Mouse (Mus musculus) heart, postnatal 4 days (tissue): ENCODE measurements around the gene Psmd14. TPM values are rescaled to one million over a fixed set of nuclear protein-coding genes. Genes with fewer than 3 reads are reported as not detected.
A peak's percentile ranks its signal among the peaks of the same experiment; 100 is the strongest.

ENCODE experiments used
- DNase-seq: peaks from one replicate; pipeline ENCODE4 v3.0.0; 2021
- total RNA-seq, 2 experiments: library from RNA; stranded (reverse); gene quantifications; 2 replicates each; pipeline ENCODE4 v1.2.3; 2021

Psmd14 gene
- total RNA-seq, 2 experiments from 2014 or later: 88.7 to 90.8 TPM

DNA sequence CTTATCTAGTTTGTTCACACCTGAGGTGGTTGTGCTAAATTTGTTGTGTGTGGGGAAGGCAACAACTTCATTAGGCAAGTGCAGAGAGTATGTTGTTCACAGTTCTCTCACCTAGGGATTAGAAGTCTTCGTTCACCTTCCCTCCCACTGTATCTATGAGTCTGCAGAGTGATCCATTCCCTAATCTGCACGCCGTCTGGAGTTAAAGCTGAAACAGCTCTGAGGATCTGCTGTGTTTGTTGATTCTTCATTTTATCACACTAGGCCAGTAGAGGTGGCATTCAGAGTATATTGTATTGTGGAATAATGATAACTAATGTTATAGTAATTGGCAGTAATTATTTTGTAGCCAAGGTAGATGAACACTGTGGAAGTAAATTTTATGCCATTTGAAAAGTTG, 48.5 kb downstream of the Psmd14 start:
- no peak for DNase-seq

DNA sequence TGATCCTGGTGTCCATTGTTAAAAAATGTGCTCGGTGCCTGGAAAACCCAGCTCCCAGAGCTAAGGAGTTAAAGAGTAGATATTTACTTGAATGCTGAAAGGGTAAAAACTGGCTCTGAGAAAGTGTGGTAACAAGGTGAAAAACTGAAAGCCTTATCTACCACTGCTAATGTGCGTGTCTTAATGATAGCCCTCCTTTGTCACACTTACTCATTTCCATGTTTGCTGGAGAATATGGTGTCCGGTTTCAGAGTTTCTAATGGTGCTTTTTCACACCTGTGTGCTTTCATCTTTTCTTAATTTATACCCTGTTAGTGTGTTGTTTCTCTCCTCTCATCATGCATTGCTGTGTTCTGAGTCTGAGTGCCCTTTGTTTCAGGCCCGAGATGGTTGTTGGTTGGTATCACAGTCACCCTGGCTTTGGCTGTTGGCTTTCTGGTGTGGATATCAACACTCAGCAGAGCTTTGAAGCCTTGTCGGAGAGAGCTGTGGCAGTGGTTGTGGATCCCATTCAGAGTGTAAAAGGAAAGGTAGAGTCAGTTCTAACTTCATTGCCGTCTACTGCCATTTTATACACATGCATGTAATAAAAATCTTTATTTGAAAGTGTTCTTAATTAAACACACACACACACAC, 53.1 kb downstream of the Psmd14 start:
- DNase-seq: no peak

DNA sequence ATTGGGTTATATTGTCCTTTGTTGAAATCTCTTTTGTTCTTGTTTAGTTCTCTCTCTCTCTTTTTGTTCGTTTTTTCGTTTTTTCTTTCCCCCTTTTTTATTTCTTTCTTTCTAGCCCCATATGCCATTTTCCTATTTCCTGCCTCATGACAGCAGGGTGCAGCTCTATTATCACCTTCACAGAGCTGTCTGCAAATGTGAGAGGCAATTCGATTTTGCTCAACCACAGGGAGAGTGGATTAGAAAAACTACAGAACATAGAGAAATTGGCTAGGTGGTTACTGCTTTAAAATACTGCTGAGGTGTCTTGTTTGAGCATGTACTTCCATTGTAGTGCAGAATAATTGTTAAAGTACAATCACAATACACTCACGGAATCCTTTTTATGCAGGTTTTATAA, 54.0 kb downstream of the Psmd14 start:
- no peak for DNase-seq

DNA sequence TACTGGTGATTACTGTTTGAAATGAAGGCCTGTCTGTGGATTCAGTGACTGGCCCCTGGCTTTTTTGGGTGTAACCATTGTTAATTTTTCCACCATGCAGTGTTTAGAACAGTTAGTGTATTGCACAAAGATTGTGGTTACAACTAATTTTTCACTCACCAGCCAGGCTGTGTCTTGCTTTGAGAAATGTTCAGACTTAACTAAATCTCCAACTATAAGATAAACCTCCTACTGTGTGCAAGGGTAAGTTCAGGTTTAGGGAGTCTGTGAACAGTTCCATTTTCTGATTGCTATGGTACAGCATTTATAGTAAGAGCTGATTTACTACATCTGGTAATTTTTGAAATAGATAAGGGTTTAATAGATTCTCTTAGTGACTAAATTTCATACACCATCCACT, 69.3 kb downstream of the Psmd14 start:
- DNase-seq: no peak

DNA sequence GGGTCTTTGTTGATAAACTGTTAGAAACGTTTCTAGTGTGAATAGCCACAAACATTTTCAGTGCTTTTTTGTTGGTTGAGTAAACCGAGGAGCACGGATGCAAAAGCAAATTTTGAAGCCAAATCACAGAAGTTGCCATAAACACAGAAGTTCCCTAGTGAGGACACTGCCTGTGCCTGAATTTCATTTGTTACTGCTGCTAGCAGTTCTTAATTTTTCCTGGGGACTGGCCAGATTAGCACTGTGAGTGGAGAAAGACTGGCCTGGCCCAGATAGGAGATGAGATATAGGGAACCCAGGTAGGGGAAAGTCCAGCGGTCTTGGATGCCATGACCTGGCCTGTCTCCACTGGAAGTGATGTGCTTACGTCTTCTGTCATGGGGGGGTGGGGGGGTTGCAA, 83.5 kb downstream of the Psmd14 start:
- no peak for DNase-seq

DNA sequence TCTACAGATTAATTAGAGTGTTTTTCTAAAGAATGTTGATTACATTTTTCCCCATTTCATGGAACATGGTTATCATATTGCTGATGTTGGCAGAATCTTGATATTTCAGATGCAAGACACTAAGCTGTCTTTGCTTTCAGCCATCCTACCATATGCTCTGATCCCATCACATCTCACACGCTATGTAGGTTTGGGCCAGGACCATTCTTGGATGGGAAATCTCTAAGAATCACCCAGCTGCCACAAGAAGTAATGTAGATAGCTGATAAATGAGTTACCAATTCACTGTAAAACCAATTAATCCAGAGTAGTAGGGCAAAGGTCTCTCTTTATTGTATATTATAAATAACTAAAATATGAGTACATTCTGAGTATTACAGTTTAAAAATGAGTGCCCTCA, 86.6 kb downstream of the Psmd14 start:
- DNase-seq: no peak

DNA sequence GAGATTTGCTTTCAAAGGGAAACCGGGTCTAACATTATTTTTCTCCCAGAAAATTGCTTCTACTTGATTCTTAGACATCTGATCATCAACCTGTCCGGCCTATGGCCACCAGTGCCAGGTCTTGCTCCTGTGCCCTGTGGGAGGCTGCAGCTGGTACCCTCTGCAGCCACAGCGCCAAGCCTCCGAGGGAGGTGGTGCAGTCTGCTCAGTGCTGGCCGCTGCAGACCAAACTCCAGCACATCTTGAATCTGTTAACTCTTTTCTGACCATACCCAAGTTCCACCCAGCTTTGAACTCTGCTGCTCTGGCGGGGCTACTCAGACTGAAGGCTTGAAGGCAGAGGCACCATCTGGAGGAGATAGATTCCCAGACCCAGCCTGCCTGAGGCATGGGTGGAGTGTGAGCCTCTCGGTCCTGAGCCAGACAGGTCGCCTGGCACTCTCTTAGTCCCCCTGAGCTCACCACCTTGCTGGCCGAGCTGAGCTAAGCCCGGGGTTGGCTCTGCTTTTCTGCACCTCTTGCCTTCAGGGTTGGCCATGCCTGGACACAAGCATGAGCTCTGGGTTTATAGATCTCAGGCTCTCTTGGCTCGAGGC, 91.3 kb downstream of the Psmd14 start, which contains the start of gene Tbr1:
Gene Tbr1 (plus strand): TSS at position 275 of the 596 bp plus-strand sequence.
- no peak for DNase-seq

DNA sequence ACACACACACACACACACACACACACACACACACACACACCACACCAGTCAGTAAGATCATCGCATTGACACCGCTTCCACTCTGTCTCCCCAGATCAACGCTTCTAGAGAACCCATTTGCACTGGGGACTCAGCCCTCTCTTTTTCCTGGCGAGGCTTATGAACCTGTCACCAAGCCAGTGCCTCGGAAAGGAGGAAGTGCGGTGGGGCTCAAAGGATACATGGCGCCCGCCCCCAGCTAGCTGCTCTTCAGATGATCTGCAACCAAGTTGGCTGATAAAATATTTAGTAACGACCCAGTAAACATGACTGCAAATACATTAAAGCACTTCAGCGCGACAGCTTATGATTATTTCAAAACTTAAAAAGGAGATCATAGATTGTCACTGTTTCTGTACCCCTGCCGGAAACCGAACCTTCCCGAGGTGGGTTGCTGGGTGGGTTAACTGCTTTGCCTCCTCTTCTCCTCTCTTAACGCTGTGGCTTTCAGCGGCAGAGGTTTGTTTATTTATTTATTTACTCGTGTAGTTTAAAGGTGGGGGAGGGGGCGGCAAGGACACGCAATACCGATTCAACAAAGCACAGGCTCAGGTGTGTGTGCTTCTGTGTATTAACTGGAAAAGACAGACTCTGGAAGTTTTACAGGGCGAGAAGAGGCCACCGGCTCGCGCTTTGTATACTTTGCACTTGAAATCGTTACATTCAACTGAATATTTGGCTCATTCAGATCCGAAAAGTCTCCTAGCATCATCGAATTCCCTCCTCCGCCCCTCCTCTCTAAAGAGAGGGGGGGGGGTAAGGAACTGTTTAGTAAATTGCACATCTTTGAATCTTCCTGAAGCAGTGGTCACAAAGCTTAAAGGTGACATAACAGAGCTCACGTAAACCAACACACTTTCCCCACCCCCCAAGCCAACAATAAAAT, 92.2 kb downstream of the Psmd14 start:
- DNase-seq: no peak

DNA sequence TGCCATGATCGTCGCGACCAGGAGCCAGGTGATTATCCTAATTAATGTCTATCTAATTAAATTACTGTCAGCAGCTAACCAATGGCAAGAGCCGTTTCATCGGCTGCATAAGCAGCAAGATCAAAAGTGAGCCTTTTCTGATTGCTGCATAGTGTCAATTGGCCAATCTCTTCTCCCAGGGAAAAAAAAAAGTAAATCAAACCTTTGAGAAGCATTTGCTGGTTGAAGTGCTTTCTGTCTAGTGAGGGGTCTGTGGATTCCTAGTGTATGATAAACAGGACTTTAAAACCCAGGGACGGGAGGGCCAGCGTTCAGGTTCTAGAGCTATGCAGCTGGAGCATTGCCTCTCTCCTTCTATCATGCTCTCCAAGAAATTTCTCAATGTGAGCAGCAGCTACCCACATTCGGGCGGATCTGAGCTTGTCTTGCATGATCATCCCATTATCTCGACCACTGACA, 92.9 kb downstream of the Psmd14 start:
- DNase-seq: no peak

DNA sequence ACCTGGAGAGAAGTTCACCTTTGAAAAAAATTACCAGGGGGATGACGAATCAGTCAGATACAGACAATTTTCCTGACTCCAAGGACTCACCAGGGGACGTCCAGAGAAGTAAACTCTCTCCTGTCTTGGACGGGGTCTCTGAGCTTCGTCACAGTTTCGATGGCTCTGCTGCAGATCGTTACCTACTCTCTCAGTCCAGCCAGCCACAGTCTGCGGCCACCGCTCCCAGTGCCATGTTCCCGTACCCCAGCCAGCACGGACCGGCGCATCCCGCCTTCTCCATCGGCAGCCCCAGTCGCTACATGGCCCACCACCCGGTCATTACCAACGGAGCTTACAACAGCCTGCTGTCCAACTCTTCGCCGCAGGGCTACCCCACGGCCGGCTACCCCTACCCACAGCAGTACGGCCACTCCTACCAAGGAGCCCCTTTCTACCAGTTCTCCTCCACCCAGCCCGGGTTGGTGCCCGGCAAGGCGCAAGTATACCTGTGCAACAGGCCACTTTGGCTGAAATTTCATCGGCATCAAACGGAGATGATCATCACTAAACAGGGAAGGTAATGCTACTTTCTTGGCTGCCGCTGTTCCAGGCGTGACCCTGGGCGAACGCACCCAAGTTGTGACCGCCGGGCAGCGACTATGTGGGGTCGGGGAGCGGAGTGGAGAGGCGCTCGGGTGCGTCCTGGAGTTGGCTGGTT, 93.5 kb downstream of the Psmd14 start:
- DNase-seq: no peak

DNA sequence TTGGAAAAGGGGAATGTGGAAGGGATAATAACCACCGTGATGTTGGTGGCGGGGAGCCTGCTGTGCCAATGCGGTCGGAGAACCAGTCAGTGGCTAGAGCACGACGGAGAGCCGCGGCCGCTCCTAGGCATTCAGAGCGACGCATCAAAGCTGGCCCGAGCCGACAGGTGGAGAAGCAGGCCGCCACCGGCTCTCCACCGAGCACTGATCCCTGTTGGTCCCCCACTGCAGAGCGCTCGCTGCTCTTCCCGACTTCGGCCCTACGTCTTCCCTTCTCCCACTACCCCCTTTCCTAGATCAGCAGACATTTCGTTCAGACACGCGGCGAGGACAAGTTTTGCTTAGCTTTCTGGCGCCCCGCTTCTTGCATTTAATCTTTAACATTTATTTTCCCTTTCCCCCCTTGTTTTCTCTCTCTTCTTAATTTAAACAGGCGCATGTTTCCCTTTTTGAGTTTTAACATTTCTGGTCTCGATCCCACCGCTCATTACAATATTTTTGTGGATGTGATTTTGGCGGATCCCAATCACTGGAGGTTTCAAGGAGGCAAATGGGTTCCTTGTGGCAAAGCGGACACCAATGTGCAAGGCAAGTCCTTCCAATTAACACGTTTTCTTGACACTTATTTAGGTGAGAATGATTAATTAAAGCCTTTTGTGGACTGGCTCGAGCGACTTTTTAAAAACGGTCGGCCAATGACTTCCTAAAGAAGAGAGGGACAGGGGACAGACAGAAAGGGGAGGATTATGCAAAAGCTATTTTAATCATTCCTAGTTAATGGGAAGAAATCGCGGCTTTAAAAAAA, 94.2 kb downstream of the Psmd14 start:
- DNase-seq: no peak

DNA sequence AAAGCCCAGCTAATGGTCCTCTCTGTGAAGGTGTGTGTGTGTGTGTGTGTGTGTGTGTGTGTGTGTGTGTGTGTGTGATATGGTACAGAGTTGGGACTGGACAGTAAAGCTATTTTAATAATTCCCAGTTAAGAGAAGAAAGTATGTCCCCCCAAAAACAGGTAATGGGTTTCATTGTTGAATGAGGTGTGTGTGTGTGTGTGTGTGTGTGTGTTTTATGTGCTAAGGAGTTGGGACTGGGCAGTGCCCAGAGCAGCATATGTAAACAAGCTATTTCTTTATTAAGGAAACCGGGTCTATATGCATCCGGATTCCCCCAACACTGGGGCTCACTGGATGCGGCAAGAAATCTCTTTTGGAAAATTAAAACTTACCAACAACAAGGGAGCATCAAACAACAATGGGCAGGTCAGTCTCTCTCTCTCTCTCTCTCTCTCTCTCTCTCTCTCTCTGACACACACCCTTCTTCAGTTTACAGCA, 94.9 kb downstream of the Psmd14 start:
- DNase-seq: no peak

DNA sequence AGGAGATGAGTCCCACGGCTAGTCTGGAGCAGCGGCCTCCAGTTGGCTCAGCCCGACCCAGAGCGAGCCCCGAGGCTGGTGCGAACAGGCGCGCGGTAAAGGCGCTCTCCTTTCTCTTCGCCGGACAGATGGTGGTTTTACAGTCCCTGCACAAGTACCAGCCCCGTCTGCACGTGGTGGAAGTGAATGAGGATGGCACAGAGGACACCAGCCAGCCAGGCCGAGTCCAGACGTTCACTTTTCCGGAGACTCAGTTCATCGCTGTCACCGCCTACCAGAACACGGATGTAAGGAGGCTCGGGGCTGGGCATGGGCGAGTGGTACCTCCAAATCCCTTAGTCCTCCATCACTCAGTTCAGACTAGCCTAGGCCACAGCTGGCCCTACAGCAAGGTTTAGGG, 95.7 kb downstream of the Psmd14 start:
- DNase-seq: no peak

DNA sequence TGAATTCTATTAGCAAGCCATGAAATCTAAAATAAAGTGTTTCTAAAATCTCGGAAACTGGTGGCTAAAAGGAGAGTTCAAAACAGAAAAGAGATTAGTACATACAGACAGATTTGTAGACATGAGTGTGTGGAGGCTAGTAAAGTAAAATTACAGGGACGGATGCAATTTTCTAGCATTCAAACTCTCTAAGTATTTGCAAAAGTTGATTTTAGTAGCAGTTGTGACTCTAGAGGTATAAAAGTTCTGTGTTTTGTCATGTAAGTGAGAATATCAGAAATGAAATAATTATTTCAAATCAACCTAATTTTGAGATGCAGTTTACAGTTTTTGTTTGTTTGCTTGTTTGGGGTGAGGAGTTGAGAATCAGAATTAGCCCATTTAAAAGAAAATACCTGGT, 96.3 kb downstream of the Psmd14 start:
- DNase-seq: no peak

DNA sequence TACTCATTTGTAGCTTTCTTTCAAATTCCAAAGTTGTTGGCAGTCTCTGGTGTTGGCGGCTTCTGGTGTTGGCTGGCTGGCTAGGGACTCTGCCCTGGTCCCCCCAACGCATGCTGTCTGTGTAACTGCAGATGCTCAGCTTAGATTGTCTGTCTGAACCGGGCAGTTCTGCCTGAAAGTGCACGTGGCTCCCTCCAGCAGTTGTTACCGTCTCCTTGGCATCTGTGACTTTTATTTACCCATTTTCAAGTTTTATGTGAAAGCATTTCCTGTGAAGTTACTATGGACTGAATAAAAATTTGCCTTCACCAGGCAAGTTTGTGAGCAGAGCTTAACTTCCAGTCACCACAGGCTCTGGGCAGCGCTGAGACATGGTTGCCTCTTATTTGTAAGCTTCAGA, 97.3 kb downstream of the Psmd14 start:
- no peak for DNase-seq

DNA sequence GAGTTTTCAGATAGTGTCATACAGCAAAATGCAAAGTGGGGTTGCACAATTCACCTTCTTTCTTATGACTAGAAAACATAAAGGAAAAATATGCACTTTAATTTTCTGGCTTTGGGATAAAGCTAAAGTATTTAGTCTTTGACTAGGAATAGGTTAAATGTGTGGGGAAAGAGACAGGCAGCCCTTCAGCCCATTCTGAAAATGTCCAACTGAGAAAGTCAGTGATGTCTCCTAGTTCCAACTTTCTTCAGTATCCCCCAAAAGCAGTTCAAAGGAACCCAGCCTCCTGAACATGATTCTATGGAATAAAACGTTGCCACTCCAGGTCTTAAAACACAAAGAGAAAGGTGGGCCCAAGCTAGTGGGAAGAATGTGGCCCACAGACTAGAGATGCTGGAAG, 97.9 kb downstream of the Psmd14 start:
- DNase-seq: no peak

DNA sequence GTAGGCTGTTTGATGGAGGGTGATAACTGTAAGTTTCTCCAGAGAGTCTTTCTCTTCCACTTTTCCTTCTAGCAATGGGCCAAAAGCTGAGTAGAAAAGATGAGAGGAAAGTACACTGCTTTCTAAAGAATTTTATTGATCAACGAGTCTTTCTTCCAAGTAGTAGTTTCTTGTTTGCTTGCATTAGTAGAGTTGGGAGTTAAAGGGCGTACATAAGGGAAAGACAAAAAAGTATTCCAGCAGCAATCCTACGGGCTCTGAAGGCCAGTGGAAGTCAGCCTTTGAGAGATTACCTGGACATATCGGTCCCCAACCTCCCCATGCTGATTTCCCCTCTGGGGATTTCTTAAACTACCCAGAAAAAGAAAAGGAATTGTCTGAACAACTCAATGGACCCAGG, 99.3 kb downstream of the Psmd14 start:
- no peak for DNase-seq

DNA sequence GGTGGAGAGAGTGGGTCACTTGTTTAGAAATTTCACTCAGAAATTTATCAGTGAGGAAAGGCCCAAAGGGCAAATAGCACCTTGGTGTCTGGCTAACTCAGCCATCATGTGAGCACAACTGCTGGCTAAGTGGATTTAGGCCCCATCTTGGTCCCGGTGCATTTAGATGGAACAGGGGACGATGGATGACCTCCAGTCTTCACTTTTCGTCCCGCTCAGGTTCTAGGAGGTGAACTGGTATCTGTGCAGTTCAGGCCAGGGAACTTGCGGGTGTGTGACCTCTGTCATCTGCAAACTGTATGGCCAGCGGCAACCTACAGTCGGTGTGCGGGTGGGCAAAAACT, 99.6 kb downstream of the Psmd14 start:
- DNase-seq: no peak

DNA sequence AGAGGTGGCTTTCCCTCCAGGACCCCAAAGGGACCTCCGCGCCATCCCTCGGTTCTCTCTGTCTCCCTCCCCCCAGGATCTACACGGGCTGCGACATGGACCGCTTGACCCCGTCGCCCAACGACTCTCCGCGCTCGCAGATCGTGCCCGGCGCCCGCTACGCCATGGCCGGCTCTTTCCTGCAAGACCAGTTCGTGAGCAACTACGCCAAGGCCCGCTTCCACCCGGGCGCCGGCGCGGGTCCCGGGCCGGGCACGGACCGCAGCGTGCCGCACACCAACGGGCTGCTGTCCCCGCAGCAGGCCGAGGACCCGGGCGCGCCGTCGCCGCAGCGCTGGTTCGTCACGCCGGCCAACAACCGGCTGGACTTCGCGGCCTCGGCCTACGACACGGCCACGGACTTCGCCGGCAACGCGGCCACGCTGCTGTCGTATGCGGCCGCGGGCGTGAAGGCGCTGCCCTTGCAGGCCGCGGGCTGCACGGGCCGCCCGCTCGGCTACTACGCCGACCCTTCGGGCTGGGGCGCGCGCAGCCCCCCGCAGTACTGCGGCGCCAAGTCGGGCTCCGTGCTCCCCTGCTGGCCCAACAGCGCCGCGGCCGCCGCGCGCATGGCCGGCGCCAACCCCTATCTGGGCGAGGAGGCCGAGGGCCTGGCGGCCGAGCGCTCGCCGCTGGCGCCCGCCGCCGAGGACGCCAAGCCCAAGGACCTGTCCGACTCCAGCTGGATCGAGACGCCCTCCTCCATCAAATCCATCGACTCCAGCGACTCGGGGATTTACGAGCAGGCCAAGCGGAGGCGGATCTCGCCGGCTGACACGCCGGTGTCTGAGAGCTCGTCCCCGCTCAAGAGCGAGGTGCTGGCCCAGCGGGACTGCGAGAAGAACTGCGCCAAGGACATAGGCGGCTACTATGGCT, 100.3 kb downstream of the Psmd14 start:
- peak; percentile 55 for DNase-seq

DNA sequence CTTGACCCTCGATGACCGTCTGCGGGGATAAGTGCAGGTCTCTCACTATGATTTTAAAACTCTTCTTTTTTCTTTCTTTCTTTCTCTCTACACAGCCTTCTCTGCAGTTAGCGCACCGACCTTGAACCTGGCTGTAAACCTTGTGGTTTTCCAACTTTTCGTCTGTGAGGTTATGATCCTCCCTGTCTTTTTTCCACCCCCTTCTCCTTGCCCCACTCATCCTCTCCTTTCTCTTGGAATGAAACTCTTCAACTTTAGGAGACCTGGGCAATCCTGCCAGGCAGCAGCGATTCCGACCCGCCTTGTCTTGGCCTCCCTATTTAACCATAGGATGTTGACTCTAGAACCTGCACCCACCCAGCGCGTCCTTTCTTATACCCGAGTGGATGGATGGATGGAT, 101.0 kb downstream of the Psmd14 start:
- DNase-seq: no peak

DNA sequence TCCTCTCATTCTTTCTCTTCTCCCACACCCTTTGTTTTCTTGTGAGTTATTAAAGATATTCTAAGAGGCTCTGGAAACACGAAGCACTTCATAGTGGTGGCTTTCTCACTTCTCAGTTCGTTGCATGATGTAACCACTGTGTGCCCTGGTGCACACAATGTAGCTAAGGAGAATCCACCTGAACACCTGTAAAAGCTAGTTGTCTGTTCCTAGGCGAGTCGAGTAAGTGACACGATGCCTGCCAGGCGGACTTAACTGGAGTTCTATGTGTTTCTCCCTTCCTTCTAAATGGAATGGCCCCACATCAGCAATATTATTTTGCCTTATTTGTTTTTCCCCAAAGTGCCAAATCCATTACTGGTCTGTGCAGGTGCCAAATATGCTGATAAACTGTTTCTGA, 101.6 kb downstream of the Psmd14 start:
- DNase-seq: no peak
